Mouse (Mus musculus) liver, embryonic 14.5 days (tissue): Measurements from ENCODE around the gene Slc35f3. TPM values are rescaled to one million over a fixed set of nuclear protein-coding genes. Genes with fewer than 3 reads are reported as not detected.
A peak's percentile ranks its signal among the peaks of the same experiment; 100 is the strongest.

Source experiments
- ATAC-seq: fragments of 200-750 bp; cut with Nextera tagmentation; 2 replicates; pipeline ENCODE4 v1.8.0; 2017; ENCODE audit warnings: moderate number of reproducible peaks, mild to moderate bottlenecking, moderate library complexity; ENCODE audit not compliant: insufficient read depth
- DNase-seq, 3 experiments: peaks; one replicate each; pipeline ENCODE4 v3.0.0-alpha.2; 2012 to 2013; ENCODE audit warnings: low read depth in 3 of 3, low spot score in 3 of 3
- H3K27ac ChIP-seq: fragments of 300-500 bp; sonication (generic); 2 replicates; pipeline ENCODE4 v1.5.1; 2014; ENCODE audit warnings: moderate library complexity, mild to moderate bottlenecking, control low read depth, inconsistent platforms
- H3K27me3 ChIP-seq: fragments of 300-500 bp; sonication (generic); 2 replicates; pipeline ENCODE4 v1.6.1; 2014; ENCODE audit warnings: mild to moderate bottlenecking, low read length, moderate library complexity; ENCODE audit not compliant: control insufficient read depth, insufficient read depth
- H3K36me3 ChIP-seq: fragments of 300-500 bp; sonication (generic); replicated peaks from 2 replicates; pipeline ENCODE4 v1.6.1; 2014; ENCODE audit warnings: low read depth; ENCODE audit not compliant: control insufficient read depth, insufficient read depth
- H3K4me1 ChIP-seq, 2 experiments: fragments of 200-500 bp in 1 of 2; fragments of 300-500 bp in 1 of 2; sonication (generic) in 1 of 2; replicated peaks; 2 replicates each; pipeline ENCODE4 v1.6.1; 2012 to 2014; ENCODE audit warnings: antibody characterized with exemption in 1 of 2, inconsistent platforms in 1 of 2, low read length in 1 of 2; ENCODE audit not compliant: control insufficient read depth in 2 of 2, insufficient read depth in 2 of 2
- H3K4me2 ChIP-seq: fragments of 300-500 bp; sonication (generic); 2 replicates; pipeline ENCODE4 v1.6.1; 2014; ENCODE audit warnings: low read depth, mild to moderate bottlenecking, control low read depth, moderate library complexity
- H3K4me3 ChIP-seq, 2 experiments: fragments of 200-500 bp in 1 of 2; fragments of 300-500 bp in 1 of 2; sonication (generic) in 1 of 2; 2 replicates each; pipeline ENCODE4 v1.5.1; 2012 to 2014; ENCODE audit warnings: low read depth in 2 of 2, low read length in 2 of 2, mild to moderate bottlenecking in 2 of 2, control low read depth in 1 of 2, inconsistent platforms in 1 of 2, moderate library complexity in 1 of 2; ENCODE audit not compliant: insufficient read depth in 1 of 2
- H3K9ac ChIP-seq: fragments of 300-500 bp; sonication (generic); replicated peaks from 2 replicates; pipeline ENCODE4 v1.6.1; 2014; ENCODE audit warnings: mild to moderate bottlenecking, control low read depth, moderate library complexity
- H3K9me3 ChIP-seq: fragments of 300-500 bp; sonication (generic); 2 replicates; pipeline ENCODE4 v1.6.1; 2016; ENCODE audit warnings: low read length, mixed read lengths; ENCODE audit not compliant: control insufficient read depth
- CTCF ChIP-seq: IDR thresholded peaks from 2 replicates; pipeline ENCODE4 v1.5.1; 2016; ENCODE audit warnings: antibody characterized with exemption, low read depth, control low read depth
- EP300 ChIP-seq: IDR thresholded peaks from 2 replicates; pipeline ENCODE4 v1.6.1; 2016; ENCODE audit warnings: antibody characterized with exemption, low read depth
- WGBS: fragments of 180-500 bp; shearing (Covaris S2); extraction: QIAGEN DNeasy Blood & Tissue Kit; methylation state at CpG from one replicate; pipeline ENCODE4 v1.1.7; 2014; ENCODE audit not compliant: insufficient replicate concordance; 5-methylcytosine and 5-hydroxymethylcytosine counted together
- polyA plus RNA-seq, 2 experiments: library from polyadenylated mRNA; depleted of rRNA in 1 of 2; stranded (reverse) in 1 of 2; unstranded in 1 of 2; fragments of >200 nt; fragmentation: Nextera tagmentation in 1 of 2; extraction: Ambion mirVana in 1 of 2; gene quantifications; 2 replicates each; pipeline versions ENCODE4 v1.2.1 to v1.2.3; 2012 to 2014

The Slc35f3 gene
- polyA plus RNA-seq, 2 experiments = not detected

DNA sequence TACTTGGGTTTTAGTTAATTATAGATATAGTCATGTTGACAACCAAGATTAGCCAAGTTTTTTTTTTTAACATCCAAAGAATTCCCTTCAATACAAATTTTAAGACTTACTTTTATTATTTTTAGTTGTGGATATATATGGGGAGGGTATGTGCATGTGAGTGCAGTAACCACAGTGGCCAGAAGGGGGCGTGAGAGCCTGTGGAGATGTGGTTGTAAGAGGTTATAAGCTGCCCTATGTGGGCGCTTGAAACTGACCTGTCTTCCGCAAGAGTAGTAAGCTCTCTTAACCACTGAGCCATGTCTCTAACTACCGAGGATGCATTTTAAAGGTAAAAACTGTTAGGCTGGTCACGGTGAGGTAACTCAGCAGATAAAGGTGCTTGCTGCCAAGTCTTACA is 45.1 kb downstream of the Slc35f3 start:
- no peak overlapping the region for H3K4me3 ChIP-seq
- H3K36me3 ChIP-seq = no peaks in the 10 kb centered on the region
- no peak overlapping the region for H3K9ac ChIP-seq
- H3K9me3 ChIP-seq = no peaks in the 10 kb centered on the region
- no peaks in the 10 kb centered on the region for H3K4me1 ChIP-seq
- no peak for ATAC-seq
- no peak overlapping the region for H3K4me2 ChIP-seq
- DNase-seq = no peak
- no peak for TF ChIP-seq EP300
- TF ChIP-seq CTCF = peak; percentile 33; the same call in 1 of the 2 replicates
- 69% methylated on average over 5 of the region's 5 CpGs for WGBS
- no peak overlapping the region for H3K27ac ChIP-seq
- H3K27me3 ChIP-seq = no peaks in the 10 kb centered on the region

DNA sequence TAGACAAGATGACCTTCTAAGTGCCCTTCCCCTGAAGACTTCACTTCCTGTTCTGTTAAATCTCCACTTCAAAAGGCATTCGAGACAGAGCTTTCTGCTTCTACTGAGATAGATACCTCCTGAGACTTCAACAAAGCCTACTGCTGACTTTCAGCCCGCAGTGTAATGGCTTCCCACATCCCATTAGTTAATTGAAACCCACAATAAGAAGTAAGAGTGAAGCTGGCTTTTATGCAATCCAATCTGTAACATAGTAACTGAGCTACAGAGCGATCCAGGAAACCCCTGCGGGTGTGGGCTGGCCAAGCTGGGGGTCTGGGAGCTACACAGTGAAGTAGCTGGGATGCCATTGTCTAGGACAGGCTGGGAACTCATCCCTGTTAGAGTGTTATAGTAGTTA is 46.7 kb downstream of the Slc35f3 start:
- Histone ChIP-seq H3K36me3 (no peaks in the 10 kb centered on the region), H3K4me2 (no peak overlapping the region), H3K27ac (no peak overlapping the region), H3K9ac (no peak overlapping the region), H3K4me1 (no peaks in the 10 kb centered on the region), H3K27me3 (no peaks in the 10 kb centered on the region), H3K4me3 (no peak overlapping the region), H3K9me3 (no peaks in the 10 kb centered on the region)
- DNase-seq (no peak), ATAC-seq (no peak)
- TF ChIP-seq CTCF (no peak), EP300 (no peak)
- WGBS = 46% methylated on average over 4 of the region's 4 CpGs

DNA sequence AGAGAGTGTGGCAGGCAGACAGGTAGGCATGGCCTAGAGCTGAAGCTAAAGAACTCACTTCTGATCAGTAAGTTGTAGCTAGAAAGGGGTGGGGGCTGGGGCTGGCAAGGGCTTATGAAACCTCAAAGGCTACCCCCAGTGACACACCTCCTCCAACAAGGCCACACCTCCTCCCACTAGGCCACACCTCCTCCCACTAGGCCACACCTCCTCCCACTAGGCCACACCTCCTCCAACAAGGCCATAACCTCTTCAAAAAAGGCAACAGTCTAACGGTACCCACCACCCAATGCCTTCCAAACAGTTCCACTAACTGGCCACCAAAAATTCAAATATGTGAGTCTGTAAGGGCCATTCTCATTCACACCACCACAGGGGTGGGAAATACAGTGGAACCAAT is 54.9 kb downstream of the Slc35f3 start:
- TF ChIP-seq EP300 = no peak
- TF ChIP-seq CTCF = no peak
- WGBS = 42% methylated on average over 1 of the region's 1 CpGs
- H3K27ac ChIP-seq = no peak overlapping the region
- ATAC-seq (no peak), DNase-seq (no peak)
- no peaks in the 10 kb centered on the region for H3K27me3 ChIP-seq
- H3K4me1 ChIP-seq = no peaks in the 10 kb centered on the region
- no peaks in the 10 kb centered on the region for H3K36me3 ChIP-seq
- H3K4me2 ChIP-seq = no peak overlapping the region
- H3K9ac ChIP-seq = no peak overlapping the region
- no peaks in the 10 kb centered on the region for H3K9me3 ChIP-seq
- no peak overlapping the region for H3K4me3 ChIP-seq

DNA sequence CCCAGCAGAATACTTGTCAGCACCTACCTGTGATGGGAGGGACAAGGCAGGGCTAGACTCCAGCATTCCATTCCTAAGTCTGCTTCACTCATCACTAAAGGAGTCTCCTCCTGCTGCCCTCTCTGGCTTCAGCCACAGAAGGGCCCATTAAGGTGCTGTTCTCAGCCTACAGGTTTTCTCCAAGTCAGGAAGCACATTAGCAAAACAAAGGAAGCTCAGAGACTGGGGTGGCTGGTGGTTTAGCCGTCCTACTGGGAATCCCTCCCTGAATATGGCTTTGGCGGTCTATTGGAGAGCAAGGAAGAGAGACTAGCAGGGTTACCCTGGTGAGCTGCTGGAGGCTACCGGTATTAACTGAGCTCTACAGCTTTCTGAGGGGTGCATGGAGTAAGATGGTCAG is 59.6 kb downstream of the Slc35f3 start:
- ATAC-seq (no peak), DNase-seq (no peak)
- no peak overlapping the region for H3K27ac ChIP-seq
- no peaks in the 10 kb centered on the region for H3K36me3 ChIP-seq
- no peaks in the 10 kb centered on the region for H3K9me3 ChIP-seq
- H3K4me1 ChIP-seq = no peaks in the 10 kb centered on the region
- no peaks in the 10 kb centered on the region for H3K27me3 ChIP-seq
- H3K4me3 ChIP-seq = no peak overlapping the region
- TF ChIP-seq CTCF = no peak
- TF ChIP-seq EP300 = no peak
- no peak overlapping the region for H3K4me2 ChIP-seq
- 30% methylated on average over 3 of the region's 3 CpGs for WGBS
- H3K9ac ChIP-seq = no peak overlapping the region

DNA sequence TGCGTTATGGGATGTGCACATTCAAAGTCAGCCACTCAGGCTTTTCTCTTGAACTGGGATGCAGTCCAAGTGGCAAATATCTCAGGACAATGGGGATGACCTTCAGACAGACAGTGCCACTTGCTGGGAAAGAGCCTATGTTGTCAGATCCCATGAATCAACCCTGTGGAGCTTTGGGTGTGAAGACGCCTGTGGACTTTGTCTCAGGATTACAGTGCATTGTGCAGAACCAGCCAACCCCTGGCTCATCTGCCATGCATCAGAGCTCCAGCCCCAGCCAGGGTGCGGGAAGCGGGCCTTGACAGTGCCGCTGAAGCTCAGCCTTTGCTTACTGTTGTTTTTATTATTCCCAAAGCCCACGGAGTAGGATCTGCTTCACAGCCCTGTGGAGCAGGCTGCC is 60.9 kb downstream of the Slc35f3 start:
- no peaks in the 10 kb centered on the region for H3K27me3 ChIP-seq
- ATAC-seq (no peak), DNase-seq (no peak)
- WGBS = 58% methylated on average over 6 of the region's 6 CpGs
- no peak for TF ChIP-seq EP300
- no peak for TF ChIP-seq CTCF
- H3K4me3 ChIP-seq = no peak overlapping the region
- H3K9ac ChIP-seq = no peak overlapping the region
- H3K4me1 ChIP-seq = no peaks in the 10 kb centered on the region
- H3K36me3 ChIP-seq = no peaks in the 10 kb centered on the region
- H3K4me2 ChIP-seq = no peak overlapping the region
- no peaks in the 10 kb centered on the region for H3K9me3 ChIP-seq
- H3K27ac ChIP-seq = no peak overlapping the region

DNA sequence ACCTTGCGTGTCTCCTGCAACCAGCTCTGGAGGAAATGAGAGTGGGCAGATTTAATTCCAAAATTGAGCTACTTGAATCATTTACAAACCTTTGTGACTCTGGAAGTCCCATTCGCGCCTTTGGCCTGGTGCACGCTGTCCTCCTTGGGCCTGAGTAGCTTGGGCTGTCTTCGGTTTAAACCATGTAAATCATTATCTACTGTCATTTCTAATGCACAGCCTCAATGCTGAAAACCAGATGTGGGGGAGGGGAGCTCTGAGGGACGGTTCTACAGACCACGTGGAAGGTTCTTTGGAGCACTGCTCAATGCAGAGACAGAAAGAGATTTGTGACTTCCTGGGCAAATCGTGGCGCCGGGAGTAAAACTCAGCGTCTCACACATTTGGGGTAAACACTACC is 61.7 kb downstream of the Slc35f3 start:
- Histone ChIP-seq H3K27me3 (no peaks in the 10 kb centered on the region), H3K27ac (no peak overlapping the region), H3K4me2 (no peak overlapping the region), H3K9me3 (no peaks in the 10 kb centered on the region), H3K9ac (no peak overlapping the region), H3K4me1 (no peaks in the 10 kb centered on the region), H3K4me3 (no peak overlapping the region), H3K36me3 (no peaks in the 10 kb centered on the region)
- ATAC-seq (no peak), DNase-seq (no peak)
- 45% methylated on average over 11 of the region's 11 CpGs for WGBS
- no peak for TF ChIP-seq EP300
- TF ChIP-seq CTCF = no peak
